Mouse (Mus musculus): Measurements from ENCODE around the gene Exo1.
A peak's percentile ranks its signal among the peaks of the same experiment; 100 is the strongest.

Exo1 gene

DNA sequence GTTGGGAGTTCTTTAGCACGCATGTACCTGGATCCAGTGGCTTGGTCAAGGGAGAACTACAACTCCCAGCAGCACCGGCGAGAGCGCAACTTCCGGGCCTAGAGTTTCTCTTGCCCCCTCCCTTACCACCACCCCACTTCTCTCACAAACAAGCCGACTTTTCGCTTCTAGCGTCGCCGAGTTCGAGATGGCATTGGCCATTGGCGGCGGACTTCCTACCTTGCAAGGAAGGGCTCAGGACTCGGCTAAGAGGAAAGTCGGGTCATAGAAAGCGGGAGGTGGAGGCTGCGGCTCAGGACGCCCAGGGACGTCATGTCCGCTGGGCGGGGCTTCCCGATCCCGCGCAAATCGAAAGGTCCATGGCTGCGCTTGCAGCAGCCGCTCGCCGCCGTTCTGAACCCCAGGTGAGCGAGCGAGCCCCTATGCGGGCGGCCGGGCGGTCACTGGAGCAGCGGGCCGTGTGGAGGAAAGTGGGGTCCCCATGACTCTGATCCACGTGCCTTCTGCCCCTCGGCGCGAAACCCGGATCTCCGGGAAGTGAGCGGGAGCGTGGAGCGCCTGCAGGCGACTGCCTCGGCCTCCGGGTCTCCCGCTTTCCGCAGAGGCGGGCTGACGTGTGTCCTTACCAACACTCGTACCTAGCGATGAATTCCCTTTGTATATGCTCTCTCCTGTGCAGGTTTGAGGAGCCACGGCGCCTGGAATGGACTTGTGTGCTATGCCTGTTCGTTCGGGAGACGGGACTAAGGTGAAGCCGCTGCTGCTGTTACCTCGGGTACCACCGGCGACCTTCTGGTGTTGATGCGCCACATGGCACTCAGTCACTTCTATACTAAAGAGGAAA is at the start of gene Exo1:
Gene Exo1, plus strand, starts transcription at position 129 of the 844 bp plus-strand sequence.
- peak; percentile 65 to 78 for DNase-seq (ENCODE audit: low read depth in 1 of 2, low spot score in 2 of 2)

DNA sequence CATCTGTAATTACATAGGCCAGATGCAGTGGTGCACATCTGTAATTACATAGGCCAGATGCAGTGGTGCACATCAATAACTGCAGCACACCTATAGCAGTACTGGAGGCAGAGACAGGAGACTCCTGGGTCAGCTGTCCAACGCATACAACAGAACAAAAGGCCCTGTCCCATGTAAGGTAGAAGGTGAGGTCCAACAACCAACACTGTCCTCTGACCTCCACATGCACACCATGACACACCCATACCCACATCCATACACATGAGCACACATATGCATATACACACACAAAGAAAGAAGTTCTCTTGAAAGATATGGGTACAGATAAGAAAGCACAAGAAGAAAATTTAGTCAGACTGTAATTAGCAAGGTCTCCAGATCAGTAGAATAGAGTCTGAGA is 24.9 kb upstream of the Exo1 start:
- no peak for DNase-seq (ENCODE audit: low read depth in 1 of 2, low spot score in 2 of 2)

DNA sequence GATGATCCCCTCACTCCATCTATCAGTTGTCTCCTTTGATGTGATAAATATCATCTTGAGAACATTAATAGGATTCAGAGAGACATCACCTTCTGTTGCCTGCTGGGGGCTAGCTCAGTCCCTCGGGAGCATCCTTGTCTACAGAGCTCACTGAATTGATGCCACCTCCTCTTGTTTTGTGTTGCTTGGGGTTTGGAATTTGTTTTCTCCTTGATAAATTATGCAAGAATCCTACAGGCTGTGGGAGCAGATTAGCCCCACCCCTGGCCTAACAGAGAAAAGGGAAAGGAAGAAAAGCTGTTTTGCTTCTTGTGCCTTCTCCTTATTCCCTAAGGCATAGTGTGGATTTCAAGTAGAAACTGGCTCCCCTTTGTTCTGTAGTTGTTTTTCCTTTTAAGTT is 13.3 kb upstream of the Exo1 start:
- DNase-seq (ENCODE audit: low read depth in 1 of 2, low spot score in 2 of 2) = no peak

DNA sequence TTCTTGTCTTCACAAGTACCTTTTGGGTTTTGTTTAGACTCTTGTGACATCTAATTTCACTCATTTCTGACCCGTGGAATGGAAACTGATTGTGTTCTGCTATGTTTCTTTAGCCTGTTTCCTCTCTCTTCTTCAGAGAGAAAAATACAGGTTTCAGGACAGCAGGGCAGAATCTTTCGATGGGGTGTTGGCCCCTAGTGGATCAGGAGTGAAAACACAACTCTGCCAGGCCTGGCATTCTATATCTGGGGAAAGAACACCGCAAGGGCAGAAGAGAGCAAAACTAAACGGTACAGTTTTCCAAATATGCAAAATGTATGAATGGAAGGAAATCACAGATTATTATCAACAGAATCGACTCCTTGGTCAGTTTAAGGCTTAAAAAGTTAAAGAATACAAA is 12.8 kb upstream of the Exo1 start:
- DNase-seq (ENCODE audit: low read depth in 1 of 2, low spot score in 2 of 2) = no peak

DNA sequence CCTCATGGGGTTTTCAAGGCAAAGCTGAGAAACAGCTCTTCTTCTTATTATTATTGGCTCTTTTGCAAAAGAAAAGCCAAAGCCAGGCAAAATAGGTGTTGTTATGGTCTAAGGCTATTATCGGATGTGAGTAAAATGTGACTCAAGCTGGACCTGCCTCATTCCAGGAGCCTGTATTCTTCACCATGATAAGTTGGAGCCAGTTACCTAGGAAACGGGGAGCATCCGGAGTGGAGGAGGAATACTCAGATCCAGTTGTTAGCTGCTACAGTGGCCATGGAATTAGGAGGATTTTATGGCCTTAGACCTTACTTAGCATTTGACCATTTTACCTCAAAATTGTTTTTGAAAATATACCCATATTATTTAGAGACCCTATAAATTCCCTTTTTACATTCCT is 9.7 kb upstream of the Exo1 start:
- DNase-seq (ENCODE audit: low read depth in 1 of 2, low spot score in 2 of 2) = no peak

DNA sequence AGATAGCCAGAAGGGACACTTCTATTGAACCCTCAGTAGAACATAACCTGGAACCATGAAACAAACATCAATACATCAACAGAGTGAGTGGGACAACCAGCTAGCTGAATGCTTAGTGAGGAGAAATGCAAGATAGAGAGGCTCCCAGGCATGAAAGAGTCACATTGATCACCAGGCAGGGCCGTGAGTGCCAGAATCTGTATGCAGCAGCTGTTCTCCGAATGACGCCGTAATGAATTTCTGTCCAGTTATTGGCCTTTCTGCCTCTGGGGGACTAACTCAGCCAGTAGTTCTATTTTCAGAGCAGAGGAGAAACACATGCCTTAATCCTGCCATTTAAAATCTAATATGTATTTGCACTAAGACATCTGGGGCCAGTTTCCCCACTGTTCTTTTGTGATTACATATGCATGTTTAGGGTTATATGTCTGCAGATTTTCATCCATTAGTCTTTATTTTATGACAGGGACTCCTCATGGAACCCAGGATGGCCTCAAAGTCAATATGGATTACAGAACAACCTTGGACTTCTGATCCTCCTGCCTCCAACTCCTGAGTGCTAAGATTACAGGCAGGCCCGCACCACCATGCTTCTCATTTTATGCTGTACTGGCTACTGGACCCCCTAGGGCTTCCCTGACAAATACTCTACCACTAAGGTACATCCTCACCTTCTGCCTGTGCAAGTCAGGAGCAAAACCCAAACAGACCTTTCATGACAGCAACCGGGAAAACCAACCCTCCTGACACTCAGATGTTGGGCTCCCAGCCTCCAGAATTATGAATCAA is 8.2 kb upstream of the Exo1 start:
- DNase-seq (ENCODE audit: low read depth in 1 of 2, low spot score in 2 of 2) = no peak

DNA sequence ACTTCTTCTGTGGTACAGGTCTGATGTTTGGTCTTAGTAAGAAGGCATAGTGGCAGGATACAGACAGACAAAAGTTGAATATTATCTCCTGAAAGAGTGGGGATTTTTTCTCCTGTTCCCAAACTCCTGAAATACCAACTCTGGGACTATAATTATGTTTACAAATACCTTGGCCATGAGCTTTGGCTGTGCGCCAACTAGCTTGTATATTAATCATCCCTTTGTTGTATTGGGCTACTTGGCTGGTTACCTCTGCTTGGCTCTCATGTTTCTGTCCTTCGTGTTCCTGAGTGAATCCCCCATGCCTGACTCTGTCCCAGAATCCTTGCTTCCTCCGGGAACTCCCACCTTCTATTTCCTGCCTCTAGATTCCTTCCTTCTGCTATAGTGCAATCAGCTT is 3.0 kb downstream of the Exo1 start:
- no peak for DNase-seq (ENCODE audit: low read depth in 1 of 2, low spot score in 2 of 2)

DNA sequence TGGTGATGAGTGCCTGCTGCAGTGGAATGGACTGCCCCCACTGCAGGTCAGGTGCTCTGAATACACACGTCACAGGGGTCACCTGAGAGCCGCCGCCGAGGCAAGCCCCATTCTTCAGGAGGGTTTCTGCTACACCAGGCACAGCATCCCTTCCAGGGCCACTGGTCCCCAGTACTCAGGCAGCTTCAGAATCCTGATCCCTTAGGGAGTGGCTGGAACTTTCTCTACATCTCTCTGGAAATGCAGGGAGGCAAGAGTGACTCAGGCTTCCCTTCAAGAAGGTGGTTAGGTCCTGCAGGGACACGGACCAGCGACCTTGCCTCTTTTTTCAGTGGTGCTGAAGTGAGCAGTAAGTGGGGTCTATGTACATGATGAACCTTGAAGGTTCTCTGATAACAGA is 12.9 kb downstream of the Exo1 start:
- DNase-seq (ENCODE audit: low read depth in 1 of 2, low spot score in 2 of 2) = no peak

DNA sequence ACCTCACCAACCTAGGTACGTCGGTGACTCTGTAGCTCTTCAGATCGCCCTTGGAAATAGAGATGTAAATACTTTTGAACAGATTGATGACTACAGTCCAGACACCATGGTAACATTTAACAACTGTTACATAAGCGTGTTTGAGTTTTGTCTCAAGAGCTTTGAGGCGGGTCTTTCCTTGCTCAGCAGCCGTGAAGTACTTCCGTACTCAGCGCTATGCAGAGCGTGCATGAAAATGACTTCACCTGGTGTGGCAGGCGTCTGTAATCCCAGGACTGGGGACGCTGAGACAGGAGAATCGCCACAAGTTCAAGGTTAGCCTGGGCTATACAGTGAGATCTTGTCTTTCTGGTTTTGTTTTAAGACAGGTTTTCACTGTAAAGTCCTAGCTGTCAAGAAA is 13.3 kb downstream of the Exo1 start:
- no peak for DNase-seq (ENCODE audit: low read depth in 1 of 2, low spot score in 2 of 2)

DNA sequence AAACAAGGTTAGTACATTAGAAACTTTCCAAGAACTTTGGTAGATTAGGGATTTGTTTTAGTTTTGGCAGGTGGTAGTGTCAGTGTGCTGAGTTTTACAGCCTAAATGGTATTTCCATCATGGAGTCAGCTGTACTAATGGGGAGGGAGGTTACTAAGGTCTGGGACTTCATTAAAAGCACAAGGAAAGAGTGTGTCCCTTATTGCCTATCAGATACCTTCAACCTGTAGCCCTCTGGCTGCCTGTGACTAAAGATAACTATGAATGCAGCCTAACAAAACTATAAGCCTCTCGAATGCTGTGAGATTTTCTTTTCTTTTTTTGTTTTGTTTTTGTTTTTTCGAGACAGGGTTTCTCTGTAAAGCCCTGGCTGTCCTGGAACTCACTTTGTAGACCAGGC is 30.8 kb downstream of the Exo1 start:
- DNase-seq (ENCODE audit: low read depth in 1 of 2, low spot score in 2 of 2) = no peak

DNA sequence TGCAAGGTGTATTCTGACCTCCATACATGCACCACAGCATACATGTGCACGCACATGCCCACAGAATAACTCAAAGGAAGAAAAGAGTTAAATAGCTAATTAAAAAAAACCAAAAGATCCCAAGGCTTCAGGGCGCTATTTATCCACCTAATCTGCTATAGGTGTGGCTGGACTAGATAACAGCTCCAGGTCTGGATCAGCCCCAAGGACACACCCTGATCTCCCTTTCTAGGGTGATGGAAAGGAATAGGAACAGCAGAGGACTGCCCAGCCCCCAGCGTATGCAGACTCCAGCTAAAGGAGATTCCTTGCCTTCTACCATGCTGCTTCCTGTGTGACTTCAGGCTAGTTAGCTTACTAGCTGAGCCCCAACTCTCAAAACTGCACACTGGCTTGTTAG is 31.7 kb downstream of the Exo1 start:
- DNase-seq (ENCODE audit: low read depth in 1 of 2, low spot score in 2 of 2) = no peak

DNA sequence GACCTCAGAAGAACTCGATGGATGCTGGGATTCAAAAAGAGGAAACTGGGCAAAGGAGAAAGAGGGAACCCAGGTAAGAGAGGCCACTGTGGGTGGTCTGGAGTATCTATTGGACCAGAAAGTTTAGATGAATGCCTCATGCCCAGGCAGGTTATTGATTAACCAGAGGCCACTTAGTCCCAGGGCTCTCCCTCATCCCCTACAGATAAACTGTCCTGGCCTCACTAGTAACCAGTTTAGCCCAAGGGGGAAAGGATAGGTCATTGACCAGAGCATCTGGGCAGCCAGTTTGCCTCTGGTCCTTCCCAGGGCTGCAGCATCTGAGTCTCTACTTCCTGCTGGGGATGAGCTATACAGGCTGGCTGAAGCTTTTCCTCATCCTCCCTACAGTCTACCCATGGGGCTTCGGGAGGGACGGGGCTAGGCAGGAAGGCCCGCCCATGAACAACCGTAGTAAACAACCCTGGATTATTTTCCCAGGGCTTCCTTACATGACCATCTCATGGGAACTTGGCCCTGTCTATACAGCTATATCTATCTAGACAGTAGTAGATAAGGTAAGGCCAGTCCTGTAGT is 33.4 kb downstream of the Exo1 start:
- no peak for DNase-seq (ENCODE audit: low read depth in 1 of 2, low spot score in 2 of 2)

DNA sequence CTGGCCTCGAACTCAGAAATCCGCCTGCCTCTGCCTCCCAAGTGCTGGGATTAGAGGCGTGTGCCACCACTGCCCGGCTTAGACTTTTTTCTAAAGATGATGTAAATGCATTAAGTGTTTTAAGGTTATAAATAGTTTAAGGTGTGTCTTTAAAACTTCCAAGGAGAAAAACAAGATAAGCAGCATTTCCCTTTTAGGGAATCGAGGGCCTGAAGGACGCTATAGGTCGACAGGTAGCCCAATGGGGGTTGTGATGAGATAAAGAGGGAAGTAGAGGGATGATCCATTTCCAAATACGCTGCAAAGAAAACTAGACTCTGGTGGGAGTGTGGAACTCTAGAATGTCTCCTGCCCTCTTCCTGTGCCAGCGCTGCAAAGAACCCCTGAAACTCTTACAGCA is 39.6 kb downstream of the Exo1 start, which contains the start of gene Gm38100:
Gene Gm38100, plus strand, starts transcription at position 301 of the 400 bp plus-strand sequence.
- DNase-seq (ENCODE audit: low read depth in 1 of 2, low spot score in 2 of 2) = no peak

DNA sequence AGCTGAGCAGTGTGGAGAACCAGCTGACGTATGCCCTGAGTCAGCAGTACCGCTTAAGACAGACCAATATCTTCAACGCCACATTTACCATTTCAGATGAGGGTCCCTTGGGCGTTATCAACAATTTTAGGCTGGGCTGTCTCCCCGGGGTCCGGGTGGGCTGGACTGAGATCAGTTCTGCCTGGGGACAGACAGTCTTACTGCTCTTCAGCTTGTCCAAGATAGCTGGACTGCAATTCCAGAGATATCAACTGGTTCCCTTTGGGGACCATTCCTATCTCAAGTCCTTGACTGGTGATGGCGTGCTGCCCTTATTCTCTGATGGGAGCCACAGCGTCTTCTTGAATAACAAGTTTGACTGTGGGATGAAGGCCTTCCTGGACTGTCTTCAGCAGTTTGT is 40.7 kb downstream of the Exo1 start:
- no peak for DNase-seq (ENCODE audit: low read depth in 1 of 2, low spot score in 2 of 2)

DNA sequence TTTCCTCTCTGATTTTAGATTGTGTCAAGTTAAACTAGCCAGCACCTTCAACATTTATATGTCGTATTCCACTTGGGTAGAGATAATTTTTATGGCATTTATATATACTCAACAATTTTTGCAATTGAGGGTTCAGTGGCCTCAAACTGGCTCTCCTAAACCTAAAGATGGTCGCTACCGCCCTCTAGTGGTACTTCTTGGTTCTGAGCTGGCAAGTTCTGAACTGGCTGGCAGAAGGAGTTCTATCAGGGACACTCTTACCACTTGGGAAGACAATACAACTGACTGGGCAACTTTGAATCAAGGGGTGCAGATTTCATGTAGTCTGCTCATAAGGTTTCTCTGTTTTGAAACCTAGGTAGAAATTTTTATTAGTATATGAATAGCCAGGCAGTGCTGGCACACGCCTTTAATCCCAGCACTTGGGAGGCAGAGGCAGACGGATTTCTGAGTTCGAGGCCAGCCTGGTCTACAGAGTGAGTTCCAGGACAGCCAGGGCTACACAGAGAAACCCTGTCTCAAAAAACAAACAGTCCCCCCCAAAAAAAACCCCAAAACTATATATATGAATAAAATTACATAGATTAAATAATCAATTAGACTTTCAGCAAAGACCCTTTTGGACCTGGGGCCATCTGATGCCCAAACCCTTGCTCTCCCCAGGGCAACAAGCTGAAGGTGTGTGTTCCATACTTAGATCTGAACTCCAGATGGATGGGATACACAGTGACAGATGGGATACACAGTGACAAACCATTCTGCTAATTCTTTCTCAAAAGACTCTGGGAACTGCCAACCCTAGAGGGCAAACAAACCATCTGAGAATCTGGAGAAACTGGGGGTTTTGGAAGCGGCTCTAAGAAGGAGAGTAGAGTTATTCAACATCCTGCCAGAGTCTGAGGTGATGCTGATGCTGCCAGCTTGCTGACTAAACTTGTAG is 43.7 kb downstream of the Exo1 start:
- peak in 1 of 2 experiments; percentile 6 for DNase-seq (ENCODE audit: low read depth in 1 of 2, low spot score in 2 of 2)

DNA sequence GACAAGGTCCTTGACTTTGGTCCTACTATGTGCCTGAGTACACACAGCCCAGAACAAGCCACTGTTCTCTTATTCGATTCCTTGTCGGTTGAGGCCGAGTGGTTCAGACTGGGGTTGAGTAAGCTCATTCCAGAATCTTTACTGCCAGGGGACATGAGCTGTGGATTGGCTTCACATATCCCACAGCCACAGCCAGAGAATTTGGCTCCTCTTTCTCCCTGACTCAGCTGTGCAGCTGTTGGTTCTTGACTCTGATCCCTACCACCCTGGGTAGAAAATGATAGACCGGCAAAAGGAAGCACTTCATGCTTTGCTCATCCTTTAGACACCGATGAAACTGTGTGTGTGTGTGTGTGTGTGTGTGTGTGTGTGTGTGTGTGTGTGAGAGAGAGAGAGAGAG is 51.0 kb downstream of the Exo1 start:
- no peak for DNase-seq (ENCODE audit: low read depth in 1 of 2, low spot score in 2 of 2)

DNA sequence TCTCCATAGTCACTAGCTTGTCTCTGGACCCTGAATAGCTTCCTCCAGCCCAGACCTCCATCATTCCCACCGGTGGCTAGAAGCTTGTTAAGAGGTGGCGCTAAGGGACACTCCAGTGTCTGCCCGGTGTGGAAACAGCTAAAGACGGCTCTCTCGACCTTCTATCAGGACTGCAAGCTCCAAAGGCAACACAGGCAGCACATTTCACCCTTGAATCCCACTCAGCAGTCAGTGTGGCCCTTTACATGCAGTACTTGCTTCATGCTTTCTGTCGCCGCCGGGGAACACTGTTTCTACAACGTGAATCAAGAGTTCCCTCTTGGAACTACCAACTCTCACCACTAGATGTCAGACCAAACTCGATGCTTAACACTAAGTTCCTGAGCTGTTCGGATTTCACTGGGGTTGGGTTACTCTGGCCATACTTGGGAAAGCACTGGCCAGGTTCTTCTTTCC is 55.9 kb downstream of the Exo1 start:
- DNase-seq (ENCODE audit: low read depth in 1 of 2, low spot score in 2 of 2) = no peak

DNA sequence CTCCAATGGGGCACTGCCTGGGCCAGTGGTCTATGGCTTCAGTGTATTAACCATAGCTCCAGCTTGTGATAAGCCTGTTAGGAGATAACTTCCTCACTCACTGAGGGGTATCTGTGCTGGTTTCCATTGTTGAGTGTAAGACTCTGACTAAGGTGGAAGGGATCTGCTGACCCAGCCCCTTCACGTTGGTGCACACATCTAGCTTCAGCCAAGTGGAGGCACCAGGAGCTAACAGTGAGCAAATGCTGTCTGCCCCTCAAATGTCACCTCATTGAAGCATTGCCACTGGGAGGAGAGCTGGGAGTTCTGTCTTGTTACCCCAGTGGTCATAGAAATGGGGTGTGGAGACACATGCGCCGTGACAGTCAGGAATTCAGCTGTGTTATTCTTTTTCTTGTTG is 58.4 kb downstream of the Exo1 start:
- no peak for DNase-seq (ENCODE audit: low read depth in 1 of 2, low spot score in 2 of 2)

DNA sequence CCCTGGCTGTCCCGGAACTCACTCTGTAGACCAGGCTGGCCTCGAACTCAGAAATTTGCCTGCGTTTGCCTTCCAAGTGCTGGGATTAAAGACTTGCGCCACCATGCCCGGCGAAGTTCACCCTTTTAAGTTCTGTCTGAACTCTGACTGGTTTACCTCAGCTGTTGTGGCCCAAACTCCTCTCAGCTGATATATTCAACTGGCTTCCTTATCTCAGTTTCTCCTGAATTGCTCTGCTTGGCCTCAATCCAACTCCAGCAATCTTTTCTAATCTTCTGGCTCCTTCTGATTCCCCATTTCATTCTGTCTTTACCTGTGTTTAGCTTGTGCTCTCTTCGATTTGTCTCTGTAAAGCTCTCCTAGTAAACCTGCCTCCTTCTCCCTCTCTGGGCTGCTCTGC is 62.8 kb downstream of the Exo1 start:
- no peak for DNase-seq (ENCODE audit: low read depth in 1 of 2, low spot score in 2 of 2)

DNA sequence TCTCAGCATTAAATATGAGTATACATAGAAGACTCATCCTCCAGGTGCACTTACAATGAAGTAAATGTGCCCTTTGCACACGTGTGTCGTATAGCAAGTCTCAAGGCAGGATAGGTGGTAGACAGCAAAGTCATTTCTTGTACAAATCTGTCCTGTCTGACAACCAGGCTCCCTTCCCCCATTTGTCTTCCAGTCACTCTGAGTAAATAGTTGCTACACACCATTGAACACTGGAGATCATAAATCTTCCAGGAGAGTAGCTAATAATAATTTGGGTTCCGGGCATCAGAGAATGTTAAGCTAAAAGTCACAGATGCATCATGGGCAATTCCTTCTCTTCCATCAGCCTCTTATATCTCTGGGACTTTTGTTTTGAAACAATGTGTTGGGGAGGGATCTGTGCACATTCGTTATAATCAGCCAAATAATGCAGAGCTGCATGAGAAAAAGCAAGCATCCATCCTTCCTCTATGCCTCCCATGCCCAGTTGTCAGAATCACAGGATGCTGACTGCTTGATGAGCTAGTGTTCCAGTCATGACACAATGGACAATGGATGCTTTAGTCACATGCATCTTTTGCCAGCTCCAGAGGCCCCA is 66.4 kb downstream of the Exo1 start:
- DNase-seq (ENCODE audit: low read depth in 1 of 2, low spot score in 2 of 2) = no peak

Data from monocyte, adult 2 months (primary cell).